Mouse (Mus musculus): ENCODE measurements at regions not wholly inside any gene's neighbourhood (a gene's known extent, or its start where the extent isn't known, plus 50 kb on each side); places are given as distances from the start of the nearest gene placed in this dataset.

GRCm38 (mm10) chr14:9492228-9492627 lies 826.2 kb upstream of the 4930452B06Rik start:
- no peak for DNase-seq

GRCm38 (mm10) chr14:9488585-9488984 lies 822.5 kb upstream of the 4930452B06Rik start:
- no peak for DNase-seq

GRCm38 (mm10) chr14:9478981-9479380 lies 812.9 kb upstream of the 4930452B06Rik start:
- DNase-seq = peak; percentile 93

- peak; percentile 87 for DNase-seq
Measured at GRCm38 (mm10) chr14:9475169-9475568, 809.1 kb upstream of the 4930452B06Rik start.

GRCm38 (mm10) chr14:9469686-9470085 lies 803.6 kb upstream of the 4930452B06Rik start:
- DNase-seq = no peak

- no peak for DNase-seq
Measured at GRCm38 (mm10) chr14:9468654-9469053, 802.6 kb upstream of the 4930452B06Rik start.

GRCm38 (mm10) chr14:9467690-9468458 lies 801.8 kb upstream of the 4930452B06Rik start:
- no peak for DNase-seq

GRCm38 (mm10) chr14:9460006-9460405 lies 794.0 kb upstream of the 4930452B06Rik start:
- no peak for DNase-seq

- DNase-seq = no peak
Measured at GRCm38 (mm10) chr14:9458856-9459255, 792.8 kb upstream of the 4930452B06Rik start.

GRCm38 (mm10) chr14:9457801-9458495 lies 791.9 kb upstream of the 4930452B06Rik start:
- peak; percentile 37 for DNase-seq

- DNase-seq = peak; percentile 35
Measured at GRCm38 (mm10) chr14:9455986-9456385, 789.9 kb upstream of the 4930452B06Rik start.

GRCm38 (mm10) chr14:9449942-9450341 lies 783.9 kb upstream of the 4930452B06Rik start:
- DNase-seq = no peak

GRCm38 (mm10) chr14:9437896-9438295 lies 771.9 kb upstream of the 4930452B06Rik start:
- DNase-seq = no peak

GRCm38 (mm10) chr14:9435136-9435535 lies 769.1 kb upstream of the 4930452B06Rik start:
- no peak for DNase-seq

- no peak for DNase-seq
Measured at GRCm38 (mm10) chr14:9433081-9433590, 767.1 kb upstream of the 4930452B06Rik start.

- no peak for DNase-seq
Measured at GRCm38 (mm10) chr14:9431798-9432197, 765.8 kb upstream of the 4930452B06Rik start.

GRCm38 (mm10) chr14:9411822-9412403 lies 745.9 kb upstream of the 4930452B06Rik start:
- DNase-seq = no peak

GRCm38 (mm10) chr14:9403688-9404087 lies 737.6 kb upstream of the 4930452B06Rik start:
- DNase-seq = peak; percentile 44

- DNase-seq = peak; percentile 57
Measured at GRCm38 (mm10) chr14:9400861-9401260, 734.8 kb upstream of the 4930452B06Rik start.

- DNase-seq = peak; percentile 97
Measured at GRCm38 (mm10) chr14:9393271-9393771, 727.3 kb upstream of the 4930452B06Rik start.

- peak; percentile 80 for DNase-seq
Measured at GRCm38 (mm10) chr14:9389878-9390536, 724.0 kb upstream of the 4930452B06Rik start.

GRCm38 (mm10) chr14:9389180-9389579 lies 723.1 kb upstream of the 4930452B06Rik start:
- DNase-seq = peak; percentile 94

Measured in heart, adult 11 months (tissue).